Comparison of ENCODE assay signal across 13 mouse cellular contexts in genomic region chr8:18490620-18491019, GRCm38 (mm10).
"Had no signal": no experiment of that assay in that cellular context is flagged by ENCODE, and none has a peak within 500 bp of the region (broad histone marks: within the 10 kb centered on the region; RNA-seq: fewer than 3 reads in every experiment).

No protein-coding gene starts in this region.

- DNase-seq: gastrocnemius, adult 2 months; gastrocnemius, postnatal 10 days; gastrocnemius, postnatal 25 days; heart, adult 18-20 months; heart, postnatal 10 days; heart, postnatal 4 days; kidney, adult 18-20 months; kidney, adult 8-10 months; kidney, postnatal 10 days; kidney, postnatal 25 days; kidney, postnatal 4 days; liver; liver, embryonic 13.5 days had no signal
